Mouse (Mus musculus) liver, embryonic 13.5 days (tissue): Measurements from ENCODE around the gene Gse1. TPM values are rescaled to one million over a fixed set of nuclear protein-coding genes. Genes with fewer than 3 reads are reported as not detected.

Experiments used
- ATAC-seq: fragments of 200-750 bp; cut with Nextera tagmentation; 2 replicates; pipeline ENCODE4 v1.8.0; 2017; ENCODE audit warnings: low read depth, mild to moderate bottlenecking, moderate number of reproducible peaks, moderate library complexity
- DNase-seq: peaks from one replicate; pipeline ENCODE4 v3.0.0; 2022
- H3K27ac ChIP-seq: fragments of 300-500 bp; sonication (generic); 2 replicates; pipeline ENCODE4 v1.5.1; 2015; ENCODE audit warnings: moderate library complexity, mild to moderate bottlenecking, inconsistent platforms
- H3K27me3 ChIP-seq: fragments of 300-500 bp; sonication (generic); 2 replicates; pipeline ENCODE4 v1.6.1; 2015; ENCODE audit warnings: mild to moderate bottlenecking, inconsistent platforms
- H3K36me3 ChIP-seq: fragments of 300-500 bp; sonication (generic); 2 replicates; pipeline ENCODE4 v1.6.1; 2015; ENCODE audit warnings: mild to moderate bottlenecking, inconsistent platforms
- H3K4me1 ChIP-seq: fragments of 300-500 bp; sonication (generic); replicated peaks from 2 replicates; pipeline ENCODE4 v1.6.1; 2015; ENCODE audit warnings: inconsistent platforms
- H3K4me2 ChIP-seq: fragments of 300-500 bp; sonication (generic); 2 replicates; pipeline ENCODE4 v1.6.1; 2015; ENCODE audit warnings: inconsistent platforms, mild to moderate bottlenecking, moderate library complexity
- H3K4me3 ChIP-seq: fragments of 300-500 bp; sonication (generic); replicated peaks from 2 replicates; pipeline ENCODE4 v1.5.1; 2015; ENCODE audit warnings: mild to moderate bottlenecking, inconsistent platforms
- H3K9ac ChIP-seq: fragments of 300-500 bp; sonication (generic); 2 replicates; pipeline ENCODE4 v1.6.1; 2015; ENCODE audit warnings: mild to moderate bottlenecking, inconsistent platforms
- H3K9me3 ChIP-seq: fragments of 300-500 bp; sonication (generic); replicated peaks from 2 replicates; pipeline ENCODE4 v1.6.1; 2016; ENCODE audit warnings: inconsistent platforms
- WGBS: fragments of 180-500 bp; shearing (Covaris S2); methylation state at CpG from one replicate; pipeline ENCODE4 v1.1.7; 2015; ENCODE audit not compliant: insufficient replicate concordance; 5-methylcytosine and 5-hydroxymethylcytosine counted together
- polyA plus RNA-seq: library from polyadenylated mRNA; unstranded; fragments of >200 nt; fragmentation: Nextera tagmentation; extraction: Ambion mirVana; gene quantifications from 2 replicates; pipeline ENCODE4 v1.2.1, GENCODE M21; 2015

The Gse1 gene
- polyA plus RNA-seq, 1 experiment from 2014 or later = 8.3 TPM

GRCm38 (mm10) chr8:120190107-120190809, 38.0 kb upstream of the Gse1 start:
- Histone ChIP-seq H3K9me3 (no peaks in the 10 kb centered on the region), H3K9ac (no peak overlapping the region), H3K4me1 (peaks cover 5% of the 10 kb centered on the region), H3K4me2 (no peak overlapping the region), H3K36me3 (no peaks in the 10 kb centered on the region), H3K27me3 (0 out of 2 replicates have a peak, but pooled peaks cover under 1% of the 10 kb centered on the region), H3K27ac (no peak overlapping the region), H3K4me3 (no peak overlapping the region)
- WGBS = 69% methylated on average over 17 of the region's 17 CpGs
- no peak for ATAC-seq
- no peak for DNase-seq

GRCm38 (mm10) chr8:120190810-120191413, 37.3 kb upstream of the Gse1 start:
- Histone ChIP-seq H3K4me1 (no peaks in the 10 kb centered on the region), H3K36me3 (no peaks in the 10 kb centered on the region), H3K9ac (no peak overlapping the region), H3K27me3 (no peaks in the 10 kb centered on the region), H3K4me3 (no peak overlapping the region), H3K4me2 (peak overlapping the region; percentile 41), H3K27ac (no peak overlapping the region; the same call in 1 of the 2 replicates), H3K9me3 (no peaks in the 10 kb centered on the region)
- WGBS = 42% methylated on average over 20 of the region's 20 CpGs
- ATAC-seq = peak; percentile 63
- no peak for DNase-seq

- no peak overlapping the region for H3K4me3 ChIP-seq
- H3K27ac ChIP-seq = no peak overlapping the region
- WGBS = 49% methylated on average over 5 of the region's 5 CpGs
- no peaks in the 10 kb centered on the region for H3K27me3 ChIP-seq
- no peak for DNase-seq
- no peaks in the 10 kb centered on the region for H3K4me1 ChIP-seq
- no peak overlapping the region for H3K4me2 ChIP-seq
- H3K9me3 ChIP-seq = no peaks in the 10 kb centered on the region
- ATAC-seq = no peak
- no peak overlapping the region for H3K9ac ChIP-seq
- no peaks in the 10 kb centered on the region for H3K36me3 ChIP-seq
These were observed 36.6 kb upstream of the Gse1 start for GRCm38 (mm10) chr8:120191633-120192032.

GRCm38 (mm10) chr8:120192118-120192517, 36.1 kb upstream of the Gse1 start:
- ATAC-seq (no peak), DNase-seq (no peak)
- H3K27me3 ChIP-seq = no peaks in the 10 kb centered on the region
- no peaks in the 10 kb centered on the region for H3K36me3 ChIP-seq
- no peaks in the 10 kb centered on the region for H3K9me3 ChIP-seq
- H3K27ac ChIP-seq = no peak overlapping the region
- 79% methylated on average over 5 of the region's 5 CpGs for WGBS
- no peak overlapping the region for H3K4me2 ChIP-seq
- H3K9ac ChIP-seq = no peak overlapping the region
- H3K4me1 ChIP-seq = no peaks in the 10 kb centered on the region
- H3K4me3 ChIP-seq = no peak overlapping the region

GRCm38 (mm10) chr8:120201351-120201750, 26.9 kb upstream of the Gse1 start:
- Histone ChIP-seq H3K4me2 (no peak overlapping the region), H3K27ac (no peak overlapping the region), H3K4me3 (no peak overlapping the region), H3K4me1 (0 out of 2 replicates have a peak, but pooled peaks cover 4% of the 10 kb centered on the region), H3K27me3 (peaks cover 7% of the 10 kb centered on the region; the same call in 1 of the 2 replicates), H3K9ac (no peak overlapping the region), H3K9me3 (peaks cover 9% of the 10 kb centered on the region), H3K36me3 (no peaks in the 10 kb centered on the region)
- WGBS = 62% methylated on average over 6 of the region's 6 CpGs
- DNase-seq (no peak), ATAC-seq (no peak)

GRCm38 (mm10) chr8:120202546-120202945, 25.7 kb upstream of the Gse1 start:
- 44% methylated on average over 3 of the region's 3 CpGs for WGBS
- H3K9me3 ChIP-seq = peaks cover 9% of the 10 kb centered on the region
- H3K4me2 ChIP-seq = no peak overlapping the region
- H3K9ac ChIP-seq = no peak overlapping the region
- no peak overlapping the region for H3K4me3 ChIP-seq
- H3K36me3 ChIP-seq = no peaks in the 10 kb centered on the region
- DNase-seq = no peak
- H3K27ac ChIP-seq = no peak overlapping the region
- no peak for ATAC-seq
- H3K4me1 ChIP-seq = 0 out of 2 replicates have a peak, but pooled peaks cover 4% of the 10 kb centered on the region
- H3K27me3 ChIP-seq = peaks cover 7% of the 10 kb centered on the region; the same call in 1 of the 2 replicates

GRCm38 (mm10) chr8:120204736-120205360, 23.4 kb upstream of the Gse1 start:
- ATAC-seq (peak; percentile 29; the same call in 1 of the 2 replicates), DNase-seq (no peak)
- Histone ChIP-seq H3K9ac (no peak overlapping the region), H3K9me3 (peaks cover 6% of the 10 kb centered on the region), H3K27ac (no peak overlapping the region), H3K4me3 (no peak overlapping the region), H3K36me3 (no peaks in the 10 kb centered on the region), H3K4me1 (0 out of 2 replicates have a peak, but pooled peaks cover 4% of the 10 kb centered on the region), H3K27me3 (peaks cover 7% of the 10 kb centered on the region; the same call in 1 of the 2 replicates), H3K4me2 (no peak overlapping the region)
- 47% methylated on average over 7 of the region's 7 CpGs for WGBS

- no peak overlapping the region for H3K4me2 ChIP-seq
- 58% methylated on average over 9 of the region's 9 CpGs for WGBS
- no peak overlapping the region for H3K27ac ChIP-seq
- H3K36me3 ChIP-seq = no peaks in the 10 kb centered on the region
- H3K9ac ChIP-seq = no peak overlapping the region
- ATAC-seq (no peak), DNase-seq (no peak)
- H3K9me3 ChIP-seq = no peaks in the 10 kb centered on the region
- H3K4me1 ChIP-seq = 0 out of 2 replicates have a peak, but pooled peaks cover 4% of the 10 kb centered on the region
- peaks cover 12% of the 10 kb centered on the region; the same call in 1 of the 2 replicates for H3K27me3 ChIP-seq
- H3K4me3 ChIP-seq = no peak overlapping the region
These were observed 22.3 kb upstream of the Gse1 start for GRCm38 (mm10) chr8:120205916-120206315.

GRCm38 (mm10) chr8:120207364-120207763, 20.9 kb upstream of the Gse1 start:
- DNase-seq = no peak

GRCm38 (mm10) chr8:120208113-120208512, 20.1 kb upstream of the Gse1 start:
- Histone ChIP-seq H3K4me3 (no peak overlapping the region), H3K9ac (no peak overlapping the region), H3K27me3 (peaks cover 12% of the 10 kb centered on the region; the same call in 1 of the 2 replicates), H3K4me2 (no peak overlapping the region), H3K4me1 (0 out of 2 replicates have a peak, but pooled peaks cover 3% of the 10 kb centered on the region), H3K36me3 (no peaks in the 10 kb centered on the region), H3K9me3 (no peaks in the 10 kb centered on the region), H3K27ac (no peak overlapping the region)
- 48% methylated on average over 11 of the region's 11 CpGs for WGBS
- ATAC-seq (no peak), DNase-seq (no peak)

More at GRCm38 (mm10) chr8:120207364-120207763, 20.9 kb upstream of the Gse1 start:
- H3K27me3 ChIP-seq = peaks cover 12% of the 10 kb centered on the region; the same call in 1 of the 2 replicates
- 71% methylated on average over 8 of the region's 8 CpGs for WGBS
- H3K27ac ChIP-seq = no peak overlapping the region
- H3K36me3 ChIP-seq = no peaks in the 10 kb centered on the region
- H3K9me3 ChIP-seq = no peaks in the 10 kb centered on the region
- 0 out of 2 replicates have a peak, but pooled peaks cover 3% of the 10 kb centered on the region for H3K4me1 ChIP-seq
- H3K9ac ChIP-seq = no peak overlapping the region
- no peak for ATAC-seq
- no peak overlapping the region for H3K4me2 ChIP-seq
- H3K4me3 ChIP-seq = no peak overlapping the region

GRCm38 (mm10) chr8:120211345-120211744, 16.9 kb upstream of the Gse1 start:
- H3K4me2 ChIP-seq = no peak overlapping the region
- H3K4me1 ChIP-seq = 0 out of 2 replicates have a peak, but pooled peaks cover 7% of the 10 kb centered on the region
- no peak overlapping the region for H3K4me3 ChIP-seq
- no peaks in the 10 kb centered on the region for H3K9me3 ChIP-seq
- H3K27ac ChIP-seq = no peak overlapping the region
- H3K9ac ChIP-seq = no peak overlapping the region
- no peaks in the 10 kb centered on the region for H3K36me3 ChIP-seq
- no peak for DNase-seq
- no peak for ATAC-seq
- 4% methylated on average over 4 of the region's 4 CpGs for WGBS
- 0 out of 2 replicates have a peak, but pooled peaks cover 5% of the 10 kb centered on the region for H3K27me3 ChIP-seq
